Mouse (Mus musculus): ENCODE measurements at regions not wholly inside any gene's neighbourhood (a gene's known extent, or its start where the extent isn't known, plus 50 kb on each side); places are given as distances from the start of the nearest gene placed in this dataset.
A peak's percentile ranks its signal among the peaks of the same experiment; 100 is the strongest.
"Not testable (repeated sequence)": the region's sequence is repeated elsewhere in the genome, so short reads cannot be mapped to it uniquely, and the experiment has no call there.

DNA sequence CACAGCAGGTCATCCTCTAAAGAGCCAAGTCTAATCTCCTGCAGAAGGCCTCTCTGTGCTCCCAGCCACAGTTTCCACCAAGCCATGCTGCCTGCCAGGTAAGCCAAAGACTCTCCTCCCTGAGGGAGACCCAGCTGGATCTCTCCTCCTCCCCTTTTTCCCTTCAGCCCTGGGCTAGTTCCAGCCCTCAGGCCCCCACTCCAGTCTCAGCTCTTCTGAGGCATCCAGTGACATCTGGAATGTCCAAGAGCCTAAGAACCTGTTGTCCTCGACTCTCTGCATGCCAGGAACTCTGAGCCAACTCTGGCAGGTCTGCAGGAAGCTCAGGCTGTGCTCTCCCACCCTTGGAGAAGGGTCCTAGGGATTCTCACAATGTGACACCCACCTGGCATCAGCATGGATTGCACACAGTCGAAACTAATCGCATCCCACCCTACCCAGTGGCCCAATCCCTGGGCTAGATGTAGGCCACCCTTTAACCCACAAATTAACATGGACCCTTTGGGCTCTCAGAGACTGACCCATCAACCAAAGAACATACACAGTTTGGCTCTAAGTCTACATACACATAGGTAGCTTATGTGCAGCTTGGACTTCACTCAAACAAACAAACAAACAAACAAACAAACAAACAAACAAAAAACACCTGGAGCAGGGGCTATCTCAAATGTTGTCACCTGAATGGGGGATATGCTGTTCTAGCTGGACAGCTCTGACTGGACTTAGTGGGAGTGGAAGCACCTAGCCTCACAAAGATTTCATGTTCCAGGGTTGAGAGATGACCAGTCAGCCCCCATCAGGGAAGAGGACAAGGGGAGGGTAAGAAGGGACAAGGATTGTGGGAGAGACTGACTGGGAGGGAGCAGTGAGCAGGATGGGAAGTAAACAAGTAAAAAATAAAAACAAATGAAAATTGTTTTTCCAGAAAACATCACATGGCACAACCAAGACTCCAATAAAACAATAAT is 57.9 kb upstream of the Zfp709 start:
- not testable (repeated sequence) for H3K4me3 ChIP-seq (ENCODE audit: low read depth, low read length); H3K27ac ChIP-seq (replicated peaks; ENCODE audit: low read depth, low read length); H3K9ac ChIP-seq (ENCODE audit: low read length); H3K9me3 ChIP-seq (ENCODE audit: control insufficient read depth, low read length); H3K4me1 ChIP-seq (ENCODE audit: control insufficient read depth, insufficient read depth, low read length); H3K4me2 ChIP-seq (ENCODE audit: low read depth, severe bottlenecking); H3K36me3 ChIP-seq (ENCODE audit: control insufficient read depth, insufficient read depth, low read length); H3K27me3 ChIP-seq (ENCODE audit: control insufficient read depth, insufficient read depth, low read length)
- 73% methylated on average over 3 of the region's 3 CpGs for WGBS
- peak; percentile 53 for ATAC-seq (ENCODE audit: insufficient number of reproducible peaks, low FRiP score, low TSS enrichment, low read depth)
- peak; percentile 19 for DNase-seq (ENCODE audit: low spot score)

DNA sequence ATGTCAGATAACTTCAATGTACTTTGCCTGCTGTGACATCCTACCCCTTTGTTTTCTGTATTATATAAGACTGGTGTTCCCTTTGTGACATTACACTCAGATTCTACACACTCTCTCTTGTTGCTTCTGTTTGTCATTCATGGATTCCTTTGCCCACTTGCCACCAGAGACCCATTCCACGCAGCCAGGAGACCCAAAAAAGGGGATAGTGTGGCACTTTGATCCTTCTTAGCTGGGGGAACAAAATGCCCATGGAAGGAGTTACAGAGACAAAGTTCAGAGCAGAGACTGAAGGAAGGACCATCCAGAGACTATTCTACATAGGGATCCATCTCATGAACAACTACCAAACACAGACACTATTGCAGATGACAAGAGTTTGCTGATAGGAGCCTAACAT is 59.1 kb upstream of the Zfp709 start:
- not testable (repeated sequence) for H3K36me3 ChIP-seq (ENCODE audit: control insufficient read depth, insufficient read depth, low read length); H3K27ac ChIP-seq (replicated peaks; ENCODE audit: low read depth, low read length); H3K9ac ChIP-seq (ENCODE audit: low read length); H3K9me3 ChIP-seq (ENCODE audit: control insufficient read depth, low read length); H3K27me3 ChIP-seq (ENCODE audit: control insufficient read depth, insufficient read depth, low read length); H3K4me2 ChIP-seq (ENCODE audit: low read depth, severe bottlenecking); H3K4me1 ChIP-seq (ENCODE audit: control insufficient read depth, insufficient read depth, low read length); ATAC-seq (ENCODE audit: insufficient number of reproducible peaks, low FRiP score, low TSS enrichment, low read depth); H3K4me3 ChIP-seq (ENCODE audit: low read depth, low read length)
- 60% methylated on average over 1 of the region's 1 CpGs for WGBS
- peak; percentile 18 for DNase-seq (ENCODE audit: low spot score)

DNA sequence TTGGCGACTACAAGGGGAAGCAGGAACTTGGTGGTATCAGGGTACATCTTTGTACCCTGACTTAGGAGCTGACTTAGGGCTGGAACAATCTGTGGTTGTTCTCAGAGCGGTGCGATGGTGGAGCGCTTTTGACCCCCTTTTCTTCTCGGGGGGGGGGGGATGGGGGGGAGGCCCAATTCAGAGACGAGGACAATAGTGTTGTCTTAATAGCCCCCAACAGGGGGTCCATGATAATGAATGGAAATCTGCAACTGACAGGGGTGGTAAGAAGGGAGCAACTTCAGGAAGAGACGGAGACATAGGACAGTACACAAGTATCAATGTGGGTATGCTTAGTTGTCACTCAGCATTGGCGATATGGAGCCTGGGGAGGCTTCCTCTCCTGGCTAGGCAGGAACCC is 61.9 kb upstream of the Zfp709 start:
- H3K4me1 ChIP-seq (ENCODE audit: control insufficient read depth, insufficient read depth, low read length); H3K9ac ChIP-seq (ENCODE audit: low read length); H3K27ac ChIP-seq (replicated peaks; ENCODE audit: low read depth, low read length); H3K4me2 ChIP-seq (ENCODE audit: low read depth, severe bottlenecking); H3K27me3 ChIP-seq (ENCODE audit: control insufficient read depth, insufficient read depth, low read length); H3K4me3 ChIP-seq (ENCODE audit: low read depth, low read length); H3K36me3 ChIP-seq (ENCODE audit: control insufficient read depth, insufficient read depth, low read length); H3K9me3 ChIP-seq (ENCODE audit: control insufficient read depth, low read length): not testable (repeated sequence)
- ATAC-seq (ENCODE audit: insufficient number of reproducible peaks, low FRiP score, low TSS enrichment, low read depth) (peak; percentile 70; the same call in 1 of the 2 replicates), DNase-seq (ENCODE audit: low spot score) (peak; percentile 20)
- WGBS, result 88% methylated on average over 8 of the region's 8 CpGs

DNA sequence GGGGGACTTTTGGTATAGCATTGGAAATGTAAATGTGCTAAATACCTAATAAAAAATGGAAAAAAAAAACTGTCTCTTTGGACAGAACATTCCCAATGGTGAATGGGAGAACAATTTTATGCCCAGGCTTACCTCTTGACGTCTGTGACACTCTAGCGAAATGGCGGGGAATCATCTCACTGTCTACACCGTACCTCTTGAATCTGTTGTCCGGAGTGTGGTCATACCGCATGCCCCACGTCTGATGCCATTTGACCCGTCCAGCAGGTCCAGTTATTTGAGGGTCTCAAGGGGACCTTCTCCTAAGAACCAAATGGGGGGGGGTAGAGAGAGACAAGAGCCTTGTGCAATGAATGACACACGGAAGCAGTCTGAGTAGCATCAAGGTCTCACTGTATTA is 62.4 kb upstream of the Zfp709 start:
- not testable (repeated sequence) for H3K36me3 ChIP-seq (ENCODE audit: control insufficient read depth, insufficient read depth, low read length); H3K4me1 ChIP-seq (ENCODE audit: control insufficient read depth, insufficient read depth, low read length); H3K27me3 ChIP-seq (ENCODE audit: control insufficient read depth, insufficient read depth, low read length); H3K4me3 ChIP-seq (ENCODE audit: low read depth, low read length); H3K9ac ChIP-seq (ENCODE audit: low read length); H3K9me3 ChIP-seq (ENCODE audit: control insufficient read depth, low read length); H3K4me2 ChIP-seq (ENCODE audit: low read depth, severe bottlenecking); H3K27ac ChIP-seq (replicated peaks; ENCODE audit: low read depth, low read length)
- 93% methylated on average over 9 of the region's 9 CpGs for WGBS
- DNase-seq (ENCODE audit: low spot score) (peak; percentile 27), ATAC-seq (ENCODE audit: insufficient number of reproducible peaks, low FRiP score, low TSS enrichment, low read depth) (peak; percentile 78)

DNA sequence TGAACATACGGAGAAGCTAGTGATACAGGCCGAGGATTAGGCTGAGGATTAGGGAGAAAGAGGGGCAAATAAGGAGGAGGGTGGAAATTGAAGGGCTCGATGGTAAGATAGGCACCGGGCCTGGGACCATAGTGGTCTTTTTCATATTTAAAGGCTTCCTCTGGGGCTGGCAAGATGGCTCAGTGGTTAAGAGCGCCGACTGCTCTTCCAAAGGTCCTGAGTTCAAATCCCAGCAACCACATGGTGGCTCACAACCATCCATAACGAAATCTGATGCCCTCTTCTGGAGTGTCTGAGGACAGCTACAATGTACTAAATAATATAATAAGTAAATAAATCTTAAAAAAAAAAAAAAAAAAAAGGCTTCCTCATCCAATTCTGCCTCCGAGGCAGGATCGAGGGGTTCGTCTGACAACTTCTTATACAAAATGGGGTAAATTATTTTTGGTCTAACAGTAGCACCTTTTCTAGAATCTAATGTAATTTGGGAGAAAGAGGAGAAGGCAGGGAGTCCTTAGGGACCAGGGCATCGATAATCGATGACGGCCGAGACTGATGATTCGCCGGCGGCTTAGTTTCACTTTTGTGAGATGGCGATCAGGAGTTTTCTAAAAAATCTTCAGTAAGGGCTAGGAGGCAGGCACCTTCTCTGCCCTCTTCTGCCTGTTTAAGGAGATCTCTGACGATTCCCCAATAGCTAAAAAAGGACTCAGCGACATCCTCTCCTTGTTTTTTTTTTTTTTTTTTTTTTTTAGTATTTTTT is 65.4 kb upstream of the Zfp709 start:
- 92% methylated on average over 19 of the region's 20 CpGs for WGBS
- H3K4me2 ChIP-seq (ENCODE audit: low read depth, severe bottlenecking); H3K27ac ChIP-seq (replicated peaks; ENCODE audit: low read depth, low read length); H3K9me3 ChIP-seq (ENCODE audit: control insufficient read depth, low read length); H3K9ac ChIP-seq (ENCODE audit: low read length); H3K4me1 ChIP-seq (ENCODE audit: control insufficient read depth, insufficient read depth, low read length); H3K4me3 ChIP-seq (ENCODE audit: low read depth, low read length); H3K27me3 ChIP-seq (ENCODE audit: control insufficient read depth, insufficient read depth, low read length); H3K36me3 ChIP-seq (ENCODE audit: control insufficient read depth, insufficient read depth, low read length): not testable (repeated sequence)
- DNase-seq (ENCODE audit: low spot score) (peak; percentile 19), ATAC-seq (ENCODE audit: insufficient number of reproducible peaks, low FRiP score, low TSS enrichment, low read depth) (0 out of 2 replicates have a peak, but pooled peaks have one; percentile 47)

DNA sequence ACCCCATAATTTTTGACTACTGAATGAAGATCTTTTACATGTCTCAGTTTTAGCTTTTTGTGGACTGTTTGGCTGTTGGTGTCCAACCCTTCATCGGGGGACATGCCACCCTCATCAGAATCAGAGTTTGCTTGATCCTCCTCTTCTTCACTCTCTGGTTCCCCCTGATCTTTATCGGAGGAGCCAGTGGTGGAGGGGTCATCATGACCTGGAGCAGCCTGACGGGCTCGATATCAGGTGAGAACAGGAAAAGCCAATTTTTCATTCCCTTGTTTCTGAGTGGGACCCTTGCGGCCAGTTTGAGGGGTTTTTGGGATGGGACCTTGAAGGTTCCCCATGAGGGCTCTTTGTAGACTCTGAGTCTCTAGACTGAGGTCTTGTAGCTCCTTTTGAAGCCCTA is 66.0 kb upstream of the Zfp709 start:
- not testable (repeated sequence) for H3K9me3 ChIP-seq (ENCODE audit: control insufficient read depth, low read length); H3K36me3 ChIP-seq (ENCODE audit: control insufficient read depth, insufficient read depth, low read length); H3K4me3 ChIP-seq (ENCODE audit: low read depth, low read length); H3K4me2 ChIP-seq (ENCODE audit: low read depth, severe bottlenecking); H3K4me1 ChIP-seq (ENCODE audit: control insufficient read depth, insufficient read depth, low read length); DNase-seq (ENCODE audit: low spot score); ATAC-seq (ENCODE audit: insufficient number of reproducible peaks, low FRiP score, low TSS enrichment, low read depth); H3K27ac ChIP-seq (replicated peaks; ENCODE audit: low read depth, low read length); H3K9ac ChIP-seq (ENCODE audit: low read length); H3K27me3 ChIP-seq (ENCODE audit: control insufficient read depth, insufficient read depth, low read length)
- WGBS, result 92% methylated on average over 5 of the region's 5 CpGs

DNA sequence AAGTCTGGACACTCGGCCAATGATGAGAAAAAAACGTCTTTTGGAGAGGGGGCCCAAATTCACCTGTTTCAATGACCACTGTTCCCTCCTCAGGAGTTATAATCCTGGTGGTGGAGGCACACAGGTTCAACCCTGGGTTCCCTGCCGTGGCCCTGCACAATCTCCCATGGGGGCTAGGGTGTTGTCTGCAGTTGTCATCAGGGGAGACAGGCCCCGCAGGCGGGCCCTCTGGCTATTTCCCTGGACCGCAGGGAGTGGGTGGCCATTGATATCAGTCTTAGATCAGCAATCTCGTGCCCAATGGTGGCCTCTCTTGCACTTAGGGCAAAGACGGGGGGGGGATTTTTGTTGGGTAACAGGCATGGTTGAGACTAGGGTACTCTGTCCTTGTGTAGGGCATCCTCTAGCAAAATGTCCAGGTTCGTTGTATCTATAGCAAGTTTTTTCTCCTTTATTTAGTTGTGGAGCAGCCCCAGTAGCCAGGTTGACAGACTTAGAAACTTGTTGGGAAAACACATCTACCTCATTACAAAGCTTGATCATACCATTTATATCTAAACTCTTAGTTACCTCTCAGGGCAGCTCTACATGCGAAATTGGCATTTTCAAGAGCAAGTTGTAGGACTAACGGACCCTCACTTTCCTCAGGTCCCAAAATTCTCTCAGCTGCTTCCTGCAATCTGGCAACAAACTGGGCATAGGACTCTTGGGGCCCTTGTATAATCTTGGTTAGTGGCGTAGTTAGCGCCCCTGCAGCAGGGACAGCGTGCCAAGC is 66.9 kb upstream of the Zfp709 start:
- not testable (repeated sequence) for DNase-seq (ENCODE audit: low spot score)

DNA sequence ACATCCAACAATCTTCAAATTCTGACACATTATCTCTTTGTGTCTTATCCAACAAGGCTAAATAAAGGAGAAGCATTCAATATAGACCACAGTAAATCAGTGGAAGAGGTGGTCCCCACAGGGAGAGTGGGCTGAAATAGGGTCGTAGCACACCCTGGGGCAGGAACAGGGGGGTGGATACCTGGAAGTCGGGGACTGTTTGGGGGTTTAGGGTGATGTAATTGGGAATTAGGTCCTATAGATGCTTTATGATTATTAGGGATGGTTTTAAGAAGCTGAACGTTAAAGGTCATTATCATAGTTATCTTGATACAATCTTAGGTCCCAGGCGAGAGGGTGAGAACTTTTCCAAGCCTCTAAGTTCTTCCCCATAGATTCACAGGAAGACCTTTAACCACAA is 67.9 kb upstream of the Zfp709 start:
- not testable (repeated sequence) for H3K4me2 ChIP-seq (ENCODE audit: low read depth, severe bottlenecking); H3K36me3 ChIP-seq (ENCODE audit: control insufficient read depth, insufficient read depth, low read length); H3K4me1 ChIP-seq (ENCODE audit: control insufficient read depth, insufficient read depth, low read length); ATAC-seq (ENCODE audit: insufficient number of reproducible peaks, low FRiP score, low TSS enrichment, low read depth); H3K9me3 ChIP-seq (ENCODE audit: control insufficient read depth, low read length); H3K4me3 ChIP-seq (ENCODE audit: low read depth, low read length); H3K9ac ChIP-seq (ENCODE audit: low read length); DNase-seq (ENCODE audit: low spot score); H3K27ac ChIP-seq (replicated peaks; ENCODE audit: low read depth, low read length); H3K27me3 ChIP-seq (ENCODE audit: control insufficient read depth, insufficient read depth, low read length)
- 89% methylated on average over 4 of the region's 4 CpGs for WGBS

More for the DNA sequence above, 66.9 kb upstream of the Zfp709 start:
- H3K27me3 ChIP-seq (ENCODE audit: control insufficient read depth, insufficient read depth, low read length); H3K4me3 ChIP-seq (ENCODE audit: low read depth, low read length); H3K27ac ChIP-seq (replicated peaks; ENCODE audit: low read depth, low read length); H3K4me2 ChIP-seq (ENCODE audit: low read depth, severe bottlenecking); ATAC-seq (ENCODE audit: insufficient number of reproducible peaks, low FRiP score, low TSS enrichment, low read depth); H3K9ac ChIP-seq (ENCODE audit: low read length); H3K9me3 ChIP-seq (ENCODE audit: control insufficient read depth, low read length); H3K36me3 ChIP-seq (ENCODE audit: control insufficient read depth, insufficient read depth, low read length); H3K4me1 ChIP-seq (ENCODE audit: control insufficient read depth, insufficient read depth, low read length): not testable (repeated sequence)
- WGBS, result 91% methylated on average over 14 of the region's 14 CpGs

All from limb, embryonic 11.5 days (tissue).